Mouse (Mus musculus): ENCODE measurements around the gene BC049352. TPM values are rescaled to one million over a fixed set of nuclear protein-coding genes. Genes with fewer than 3 reads are reported as not detected.

Gene BC049352
- polyA plus RNA-seq (2014; fragmentation: Nextera tagmentation; extraction: Ambion mirVana), result 0.22 TPM in 1 of 2 replicates, not detected in the other

DNA sequence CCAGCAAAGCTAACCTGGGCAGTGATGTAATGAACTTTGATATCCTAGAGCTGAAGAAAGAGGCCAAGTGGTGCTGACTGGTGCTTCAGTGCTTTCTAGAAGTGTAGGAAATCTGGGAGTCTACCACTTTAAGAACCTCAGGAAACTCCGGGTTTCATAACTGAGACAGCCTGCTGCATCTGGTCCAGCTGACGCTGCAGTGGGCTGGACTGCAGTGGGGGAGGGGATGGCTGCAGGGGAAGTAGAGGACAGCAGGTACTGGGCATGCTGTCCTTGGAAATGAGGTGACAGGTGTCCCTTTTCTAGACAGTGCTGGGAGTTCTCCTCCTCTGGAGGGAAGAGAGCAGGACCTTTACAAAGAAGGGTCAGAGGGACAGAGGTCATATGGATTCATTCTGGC, at the start of gene BC049352:
Gene BC049352, plus strand, starts transcription at position 238 of the 400 bp plus-strand sequence.
- Histone ChIP-seq H3K36me3 (ENCODE audit: control insufficient read depth, insufficient read depth, low read length) (no peaks in the 10 kb centered on the region), H3K27me3 (replicated peaks; ENCODE audit: control insufficient read depth, insufficient read depth, low read length) (no peaks in the 10 kb centered on the region), H3K4me1 (replicated peaks; ENCODE audit: control insufficient read depth, insufficient read depth, low read length) (no peaks in the 10 kb centered on the region), H3K4me2 (ENCODE audit: low read length) (no peak within 1 kb of the TSS), H3K4me3 (ENCODE audit: low read depth, low read length) (no peak within 1 kb of the TSS), H3K9ac (ENCODE audit: low read length) (no peak within 1 kb of the TSS), H3K27ac (ENCODE audit: low read depth) (no peak within 1 kb of the TSS), H3K9me3 (ENCODE audit: control insufficient read depth, low read length) (no peaks in the 10 kb centered on the region)
- DNase-seq (ENCODE audit: low spot score), result no peak
- no peak for ATAC-seq (replicated peaks; ENCODE audit: low FRiP score, low TSS enrichment, low read depth)
- WGBS, result 14% methylated on average over 2 of the region's 2 CpGs

DNA sequence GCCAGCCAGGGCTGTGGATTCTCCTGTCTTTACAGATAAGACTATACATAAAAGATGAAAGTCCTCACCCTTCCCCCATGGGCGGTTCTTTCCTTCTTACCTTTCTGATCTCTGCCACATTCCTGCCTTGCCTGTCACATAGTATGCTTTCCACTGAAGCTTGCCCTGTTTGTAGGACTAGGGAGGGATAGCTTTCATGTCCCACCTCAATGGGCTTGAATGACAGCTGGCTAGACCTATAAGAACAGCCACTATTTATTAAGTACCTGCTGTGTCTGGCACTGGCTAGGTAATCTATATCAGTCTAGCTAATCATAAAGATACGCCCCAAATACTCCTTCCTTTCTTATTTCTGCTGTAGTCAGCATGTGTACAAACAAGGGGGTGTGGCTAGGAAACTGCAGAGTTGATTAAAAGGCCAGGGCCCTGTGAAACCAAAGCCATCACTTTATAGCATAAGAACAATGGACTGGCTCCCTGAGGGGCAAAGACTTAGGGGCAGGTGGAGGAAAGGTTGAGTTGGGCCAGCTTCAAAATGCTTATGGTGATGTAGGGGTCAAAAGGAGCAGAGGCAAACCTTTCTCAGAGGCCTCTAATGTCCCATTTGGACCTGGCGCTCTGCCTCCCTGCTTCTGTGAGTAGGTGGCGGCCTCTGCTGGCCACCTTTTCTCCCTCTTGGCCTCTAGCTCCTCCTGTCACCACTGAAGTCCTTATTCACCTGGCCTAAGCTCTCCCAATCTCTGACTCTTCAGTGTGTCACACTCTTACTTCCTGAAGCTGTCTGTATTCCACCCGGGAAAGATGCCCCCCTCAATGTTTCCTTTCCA, 48.1 kb upstream of the BC049352 start:
- peak; percentile 67 for DNase-seq (ENCODE audit: low spot score)
- Histone ChIP-seq H3K36me3 (ENCODE audit: control insufficient read depth, insufficient read depth, low read length) (no peaks in the 10 kb centered on the region), H3K27me3 (replicated peaks; ENCODE audit: control insufficient read depth, insufficient read depth, low read length) (peaks cover 23% of the 10 kb centered on the region), H3K9ac (ENCODE audit: low read length) (no peak overlapping the region), H3K9me3 (ENCODE audit: control insufficient read depth, low read length) (no peaks in the 10 kb centered on the region), H3K4me3 (ENCODE audit: low read depth, low read length) (no peak overlapping the region), H3K27ac (ENCODE audit: low read depth) (no peak overlapping the region), H3K4me1 (replicated peaks; ENCODE audit: control insufficient read depth, insufficient read depth, low read length) (0 out of 2 replicates have a peak, but pooled peaks cover 5% of the 10 kb centered on the region), H3K4me2 (ENCODE audit: low read length) (no peak overlapping the region)
- peak; percentile 44; the same call in 1 of the 2 replicates for ATAC-seq (replicated peaks; ENCODE audit: low FRiP score, low TSS enrichment, low read depth)
- WGBS, result 23% methylated on average over 5 of the region's 5 CpGs

DNA sequence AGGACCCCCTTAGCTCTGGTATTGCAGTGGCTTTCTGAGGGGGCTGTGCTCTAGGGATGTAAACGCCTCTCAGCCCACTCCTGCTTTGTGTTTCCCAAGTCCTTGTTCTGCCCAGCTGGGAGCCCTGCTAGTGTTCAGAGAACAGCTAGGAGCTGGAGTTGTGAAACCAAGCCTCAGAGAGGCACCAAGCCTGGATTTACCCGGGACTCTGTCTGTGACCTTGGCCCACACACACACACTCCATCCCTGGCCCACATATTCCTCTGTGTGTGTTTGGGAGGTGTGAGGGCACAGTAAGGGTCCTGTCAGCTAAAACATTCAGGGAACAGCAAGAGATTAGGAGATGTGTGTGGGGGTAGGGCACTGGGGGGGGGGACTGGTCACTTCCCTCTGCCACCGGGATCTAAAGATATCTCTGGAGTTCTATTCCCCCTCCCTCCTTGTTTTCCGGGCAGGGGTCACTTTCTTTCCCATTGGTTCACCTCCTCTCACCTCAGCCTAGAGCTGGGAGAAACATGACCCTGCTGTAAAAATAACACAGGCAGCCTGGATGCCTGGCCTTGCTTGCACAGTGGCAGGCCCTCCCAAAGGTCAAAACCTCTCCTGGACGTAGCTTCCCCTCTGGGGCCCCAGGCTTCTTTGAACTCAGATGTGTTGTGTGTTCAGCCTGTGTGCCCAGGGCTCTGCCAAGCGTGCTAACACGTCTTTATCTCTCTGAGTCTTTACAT, 45.2 kb upstream of the BC049352 start:
- Histone ChIP-seq H3K4me3 (ENCODE audit: low read depth, low read length) (no peak overlapping the region), H3K36me3 (ENCODE audit: control insufficient read depth, insufficient read depth, low read length) (no peaks in the 10 kb centered on the region), H3K27me3 (replicated peaks; ENCODE audit: control insufficient read depth, insufficient read depth, low read length) (peaks cover 48% of the 10 kb centered on the region), H3K4me1 (replicated peaks; ENCODE audit: control insufficient read depth, insufficient read depth, low read length) (0 out of 2 replicates have a peak, but pooled peaks cover 9% of the 10 kb centered on the region), H3K27ac (ENCODE audit: low read depth) (no peak overlapping the region), H3K9ac (ENCODE audit: low read length) (no peak overlapping the region), H3K4me2 (ENCODE audit: low read length) (no peak overlapping the region), H3K9me3 (ENCODE audit: control insufficient read depth, low read length) (no peaks in the 10 kb centered on the region)
- ATAC-seq (replicated peaks; ENCODE audit: low FRiP score, low TSS enrichment, low read depth) (no peak), DNase-seq (ENCODE audit: low spot score) (no peak)
- WGBS, result 24% methylated on average over 7 of the region's 7 CpGs

DNA sequence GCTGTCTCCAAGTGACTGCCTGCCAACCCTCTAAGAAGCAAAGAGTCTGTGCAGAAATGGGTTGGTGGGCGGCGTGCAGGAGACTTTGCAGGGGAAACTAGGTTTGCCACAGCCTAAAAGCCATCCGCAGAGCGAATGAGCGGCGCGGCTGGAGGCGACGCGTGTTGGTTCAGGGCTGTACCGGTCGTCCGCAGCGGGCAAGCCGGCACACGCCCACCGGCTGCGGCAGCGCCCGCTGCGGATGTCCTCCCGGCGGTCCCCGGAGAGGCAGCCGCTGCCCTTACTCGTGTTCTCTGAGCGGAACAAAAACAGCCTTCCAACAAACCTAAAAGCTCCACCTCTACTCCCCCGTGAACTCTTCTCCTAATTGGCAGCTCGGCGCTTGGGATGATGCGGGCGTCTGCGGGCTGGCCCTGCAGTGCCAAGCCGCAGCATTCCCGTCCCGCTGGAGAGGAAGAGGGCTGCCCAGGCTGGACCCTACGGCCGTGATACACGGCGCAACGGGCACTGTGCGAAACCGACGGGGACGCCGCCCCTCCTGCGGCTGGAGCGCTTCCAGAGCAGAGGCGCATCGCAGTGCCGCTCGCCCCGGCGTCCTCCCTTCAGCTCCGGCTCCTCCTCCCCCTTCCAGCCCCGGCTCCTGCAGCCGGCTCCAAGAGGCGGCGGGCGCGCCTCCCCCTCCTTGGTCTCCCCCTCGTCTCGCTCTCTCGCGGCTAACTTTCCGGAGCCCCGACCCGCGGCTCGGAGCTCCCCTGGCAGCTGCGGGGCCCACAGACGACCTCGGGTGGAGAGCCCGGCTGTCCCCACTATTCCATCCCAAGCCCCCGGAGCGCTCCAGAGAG, 43.4 kb upstream of the BC049352 start, which contains the start of gene Scn4b:
Gene Scn4b, plus strand, starts transcription at position 205 of the 842 bp plus-strand sequence.
- ATAC-seq (replicated peaks; ENCODE audit: low FRiP score, low TSS enrichment, low read depth) (0 out of 2 replicates have a peak, but pooled peaks have one; percentile 53), DNase-seq (ENCODE audit: low spot score) (peak; percentile 76)
- peaks cover 56% of the 10 kb centered on the region for H3K27me3 ChIP-seq (replicated peaks; ENCODE audit: control insufficient read depth, insufficient read depth, low read length)
- H3K9ac ChIP-seq (ENCODE audit: low read length), result 0 out of 2 replicates have a peak within 1 kb of the TSS, but pooled peaks have one; percentile 6
- peak within 1 kb of the TSS; percentile 47 for H3K4me3 ChIP-seq (ENCODE audit: low read depth, low read length)
- peak within 1 kb of the TSS; percentile 88 for H3K4me2 ChIP-seq (ENCODE audit: low read length)
- no peaks in the 10 kb centered on the region for H3K36me3 ChIP-seq (ENCODE audit: control insufficient read depth, insufficient read depth, low read length)
- no peaks in the 10 kb centered on the region for H3K9me3 ChIP-seq (ENCODE audit: control insufficient read depth, low read length)
- H3K4me1 ChIP-seq (replicated peaks; ENCODE audit: control insufficient read depth, insufficient read depth, low read length), result 0 out of 2 replicates have a peak, but pooled peaks cover 9% of the 10 kb centered on the region
- H3K27ac ChIP-seq (ENCODE audit: low read depth), result no peak within 1 kb of the TSS
- WGBS, result under 1% methylated on average over 64 of the region's 76 CpGs

DNA sequence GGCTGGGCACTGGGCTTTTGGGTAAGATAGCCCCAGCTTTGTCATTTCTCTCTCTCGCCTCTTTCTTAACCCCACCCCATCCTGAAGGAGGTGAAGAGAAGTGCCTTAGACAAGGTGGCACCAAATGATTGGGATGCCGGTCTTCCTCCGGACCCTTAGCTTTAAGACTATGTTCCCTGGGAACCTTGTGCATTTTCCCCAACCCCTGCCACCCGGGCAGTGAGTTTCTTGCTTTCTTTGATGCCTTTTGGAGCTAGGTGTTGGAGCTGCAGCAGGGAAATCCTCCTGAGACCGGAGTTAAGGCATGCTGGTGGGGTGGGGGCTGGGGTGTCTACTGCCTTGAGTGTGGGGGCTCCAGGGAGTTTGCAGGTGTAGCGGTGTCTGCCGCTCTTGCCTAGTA, 42.7 kb upstream of the BC049352 start:
- Histone ChIP-seq H3K27me3 (replicated peaks; ENCODE audit: control insufficient read depth, insufficient read depth, low read length) (peaks cover 60% of the 10 kb centered on the region), H3K27ac (ENCODE audit: low read depth) (no peak overlapping the region), H3K36me3 (ENCODE audit: control insufficient read depth, insufficient read depth, low read length) (no peaks in the 10 kb centered on the region), H3K9ac (ENCODE audit: low read length) (no peak overlapping the region), H3K4me1 (replicated peaks; ENCODE audit: control insufficient read depth, insufficient read depth, low read length) (0 out of 2 replicates have a peak, but pooled peaks cover 9% of the 10 kb centered on the region), H3K4me2 (ENCODE audit: low read length) (peak overlapping the region; percentile 88), H3K4me3 (ENCODE audit: low read depth, low read length) (peak overlapping the region; percentile 47), H3K9me3 (ENCODE audit: control insufficient read depth, low read length) (no peaks in the 10 kb centered on the region)
- no peak for DNase-seq (ENCODE audit: low spot score)
- WGBS, result 3% methylated on average over 7 of the region's 7 CpGs
- ATAC-seq (replicated peaks; ENCODE audit: low FRiP score, low TSS enrichment, low read depth), result 0 out of 2 replicates have a peak, but pooled peaks have one; percentile 6

DNA sequence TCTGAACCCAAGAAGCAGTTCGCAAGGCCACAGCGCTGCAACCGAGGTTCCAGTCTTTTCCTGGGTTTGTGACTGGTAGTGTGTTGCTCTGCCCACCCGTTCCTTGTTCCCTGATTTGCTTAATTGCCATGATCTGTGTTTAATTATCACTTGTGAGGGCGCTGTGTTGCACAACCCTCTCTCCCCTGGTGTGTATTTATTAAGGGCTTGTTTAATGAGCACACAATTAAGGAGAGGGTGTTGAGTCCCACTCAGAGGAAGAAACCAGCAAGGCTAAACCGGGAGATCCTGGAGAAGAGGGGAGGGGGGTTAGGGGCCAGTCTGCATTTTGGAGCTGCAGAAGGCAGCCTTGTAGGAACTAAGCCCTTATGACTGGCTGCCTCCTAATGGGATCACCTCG, 40.9 kb upstream of the BC049352 start:
- 67% methylated on average over 7 of the region's 7 CpGs for WGBS

DNA sequence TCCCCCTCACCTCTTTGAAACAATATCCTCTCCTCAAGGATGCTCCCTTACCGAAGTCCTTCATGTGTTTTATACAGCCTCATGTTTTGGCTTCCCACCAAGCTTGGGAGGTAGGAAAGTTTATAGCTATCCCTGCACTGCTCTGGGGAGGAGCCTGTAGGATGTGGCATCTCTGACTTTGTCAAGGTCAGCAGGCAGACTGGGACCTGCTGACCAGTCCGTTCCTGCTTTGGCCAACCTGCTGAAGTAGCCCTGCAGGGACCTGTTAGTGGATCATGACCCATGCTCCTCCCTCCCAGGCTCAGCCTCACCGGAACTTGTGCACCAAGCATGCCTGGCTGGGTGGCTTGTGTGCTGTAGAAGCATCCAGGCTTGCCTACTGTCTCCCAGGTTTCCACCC, 39.1 kb upstream of the BC049352 start:
- no peak overlapping the region for H3K9ac ChIP-seq (ENCODE audit: low read length)
- H3K27ac ChIP-seq (ENCODE audit: low read depth), result no peak overlapping the region
- no peaks in the 10 kb centered on the region for H3K9me3 ChIP-seq (ENCODE audit: control insufficient read depth, low read length)
- H3K4me3 ChIP-seq (ENCODE audit: low read depth, low read length), result no peak overlapping the region
- no peak overlapping the region for H3K4me2 ChIP-seq (ENCODE audit: low read length)
- no peak for ATAC-seq (replicated peaks; ENCODE audit: low FRiP score, low TSS enrichment, low read depth)
- H3K36me3 ChIP-seq (ENCODE audit: control insufficient read depth, insufficient read depth, low read length), result no peaks in the 10 kb centered on the region
- no peak for DNase-seq (ENCODE audit: low spot score)
- 49% methylated on average over 3 of the region's 3 CpGs for WGBS
- 0 out of 2 replicates have a peak, but pooled peaks cover 9% of the 10 kb centered on the region for H3K4me1 ChIP-seq (replicated peaks; ENCODE audit: control insufficient read depth, insufficient read depth, low read length)
- peaks cover 67% of the 10 kb centered on the region for H3K27me3 ChIP-seq (replicated peaks; ENCODE audit: control insufficient read depth, insufficient read depth, low read length)

More for the DNA sequence above, 40.9 kb upstream of the BC049352 start:
- Histone ChIP-seq H3K4me3 (ENCODE audit: low read depth, low read length) (no peak overlapping the region), H3K4me1 (replicated peaks; ENCODE audit: control insufficient read depth, insufficient read depth, low read length) (0 out of 2 replicates have a peak, but pooled peaks cover 9% of the 10 kb centered on the region), H3K36me3 (ENCODE audit: control insufficient read depth, insufficient read depth, low read length) (no peaks in the 10 kb centered on the region), H3K27me3 (replicated peaks; ENCODE audit: control insufficient read depth, insufficient read depth, low read length) (peaks cover 76% of the 10 kb centered on the region), H3K4me2 (ENCODE audit: low read length) (no peak overlapping the region), H3K27ac (ENCODE audit: low read depth) (no peak overlapping the region), H3K9ac (ENCODE audit: low read length) (no peak overlapping the region), H3K9me3 (ENCODE audit: control insufficient read depth, low read length) (no peaks in the 10 kb centered on the region)
- DNase-seq (ENCODE audit: low spot score) (no peak), ATAC-seq (replicated peaks; ENCODE audit: low FRiP score, low TSS enrichment, low read depth) (no peak)

All from intestine, embryonic 14.5 days (tissue).